Mouse (Mus musculus) midbrain, embryonic 12.5 days (tissue): ENCODE measurements at regions not wholly inside any gene's neighbourhood (a gene's known extent, or its start where the extent isn't known, plus 50 kb on each side); places are given as distances from the start of the nearest gene placed in this dataset.

ENCODE experiments used
- ATAC-seq: fragments of 200-750 bp; cut with Nextera tagmentation; 2 replicates; pipeline ENCODE4 v1.8.0; 2017; ENCODE audit warnings: low read depth, moderate TSS enrichment, moderate library complexity; ENCODE audit not compliant: low FRiP score
- H3K27ac ChIP-seq: fragments of 300-500 bp; sonication (generic); replicated peaks from 2 replicates; pipeline ENCODE4 v1.5.1; 2016; ENCODE audit warnings: mild to moderate bottlenecking
- H3K27me3 ChIP-seq: fragments of 300-500 bp; sonication (generic); 2 replicates; pipeline ENCODE4 v1.6.1; 2016; ENCODE audit warnings: mild to moderate bottlenecking
- H3K36me3 ChIP-seq: fragments of 300-500 bp; sonication (generic); 2 replicates; pipeline ENCODE4 v1.6.1; 2016
- H3K4me1 ChIP-seq: fragments of 300-500 bp; sonication (generic); 2 replicates; pipeline ENCODE4 v1.6.1; 2016
- H3K4me2 ChIP-seq: fragments of 300-500 bp; sonication (generic); replicated peaks from 2 replicates; pipeline ENCODE4 v1.6.1; 2016; ENCODE audit warnings: mild to moderate bottlenecking, moderate library complexity
- H3K4me3 ChIP-seq: fragments of 300-500 bp; sonication (generic); 2 replicates; pipeline ENCODE4 v1.5.1; 2016; ENCODE audit warnings: mild to moderate bottlenecking
- H3K9ac ChIP-seq: fragments of 300-500 bp; sonication (generic); replicated peaks from 2 replicates; pipeline ENCODE4 v1.6.1; 2016; ENCODE audit warnings: mild to moderate bottlenecking, moderate library complexity
- H3K9me3 ChIP-seq: fragments of 300-500 bp; sonication (generic); 2 replicates; pipeline ENCODE4 v1.6.1; 2016; ENCODE audit warnings: mild to moderate bottlenecking
- WGBS: fragments of 180-500 bp; shearing (Covaris S2); methylation state at CpG from one replicate; pipeline ENCODE4 v1.1.7; 2016; 5-methylcytosine and 5-hydroxymethylcytosine counted together

DNA sequence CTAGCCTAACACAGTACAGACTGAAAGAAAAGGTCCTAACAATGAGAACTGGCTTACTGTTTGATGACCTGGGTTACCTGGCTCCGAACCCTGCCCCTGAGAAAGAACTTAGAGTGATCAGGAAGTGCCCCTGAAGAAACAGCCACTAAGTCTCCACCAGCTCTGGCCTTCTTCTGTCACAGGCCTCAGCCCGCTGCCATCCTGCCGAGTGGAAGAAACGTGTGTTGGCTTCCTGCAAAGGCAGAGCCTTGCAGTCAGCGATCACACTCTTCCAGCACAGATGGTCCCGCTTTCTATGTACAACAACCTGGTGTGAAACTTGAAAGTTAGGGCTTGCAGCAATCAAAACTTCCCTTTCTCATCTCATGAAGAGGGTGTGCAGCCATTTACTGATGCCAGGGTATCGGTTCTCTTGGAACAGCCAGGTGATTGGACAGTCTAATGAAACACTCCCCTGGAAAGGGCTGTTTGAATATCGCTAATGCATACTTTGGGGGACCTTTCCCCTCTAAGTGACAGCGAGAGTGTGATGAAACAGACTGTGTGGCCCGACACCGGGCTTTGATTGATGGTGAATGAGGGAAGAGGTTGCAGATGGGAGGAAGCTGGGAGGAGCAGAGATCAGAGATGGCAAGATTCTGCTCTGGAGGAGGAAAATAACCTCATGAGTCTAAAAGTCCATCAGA is 89.4 kb upstream of the Elac2 start:
- no peaks in the 10 kb centered on the region for H3K4me1 ChIP-seq
- H3K9ac ChIP-seq = no peak overlapping the region
- H3K4me2 ChIP-seq = no peak overlapping the region
- no peak for ATAC-seq
- no peak overlapping the region for H3K4me3 ChIP-seq
- no peak overlapping the region for H3K27ac ChIP-seq
- peaks cover 16% of the 10 kb centered on the region for H3K27me3 ChIP-seq
- WGBS = 82% methylated on average over 11 of the region's 11 CpGs
- no peaks in the 10 kb centered on the region for H3K36me3 ChIP-seq
- H3K9me3 ChIP-seq = no peaks in the 10 kb centered on the region

GRCm38 (mm10) chr11:64890776-64891175 is 88.1 kb upstream of the Elac2 start:
- Histone ChIP-seq H3K4me3 (no peak overlapping the region), H3K4me2 (no peak overlapping the region), H3K9me3 (no peaks in the 10 kb centered on the region), H3K27ac (no peak overlapping the region), H3K4me1 (no peaks in the 10 kb centered on the region), H3K9ac (no peak overlapping the region), H3K27me3 (peaks cover 14% of the 10 kb centered on the region), H3K36me3 (no peaks in the 10 kb centered on the region)
- 31% methylated on average over 3 of the region's 3 CpGs for WGBS
- ATAC-seq = no peak

DNA sequence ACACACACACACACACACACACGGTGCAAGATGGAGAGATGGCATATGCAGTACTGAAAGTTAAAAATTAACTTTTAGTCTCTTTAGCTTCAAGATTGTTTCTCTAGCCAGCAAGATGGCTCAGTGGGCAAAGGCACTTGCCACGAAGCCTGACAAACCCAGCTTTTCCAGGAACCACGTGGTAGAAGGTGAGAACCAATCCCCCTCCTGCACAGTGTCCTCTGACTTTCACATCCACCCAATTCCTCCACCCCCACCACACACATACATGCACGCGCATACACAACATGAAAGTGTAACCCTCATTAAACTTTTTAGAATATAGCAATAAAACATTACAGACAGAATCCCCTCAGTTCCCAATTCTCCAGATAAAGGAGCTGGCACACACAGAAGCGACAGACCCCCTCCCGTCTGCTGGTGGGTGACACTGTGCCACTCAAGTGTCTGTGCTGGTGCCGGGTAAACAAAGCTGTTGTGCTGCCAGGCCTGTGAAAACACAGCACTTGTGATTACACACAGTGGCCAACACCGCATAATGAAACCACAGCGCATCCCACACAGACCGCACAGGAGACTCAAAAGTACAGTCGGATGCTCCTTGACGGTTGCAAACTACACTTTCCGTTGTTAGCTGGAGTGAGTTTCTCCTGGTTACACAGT is 82.9 kb upstream of the Elac2 start:
- no peak overlapping the region for H3K9ac ChIP-seq
- H3K4me2 ChIP-seq = no peak overlapping the region
- H3K27me3 ChIP-seq = peaks cover 13% of the 10 kb centered on the region; the same call in 1 of the 2 replicates
- H3K9me3 ChIP-seq = no peaks in the 10 kb centered on the region
- no peak overlapping the region for H3K4me3 ChIP-seq
- no peaks in the 10 kb centered on the region for H3K36me3 ChIP-seq
- ATAC-seq = no peak
- H3K4me1 ChIP-seq = no peaks in the 10 kb centered on the region
- 89% methylated on average over 14 of the region's 14 CpGs for WGBS
- H3K27ac ChIP-seq = no peak overlapping the region

- no peak for ATAC-seq
- Histone ChIP-seq H3K4me3 (no peak overlapping the region), H3K4me1 (no peaks in the 10 kb centered on the region), H3K9me3 (no peaks in the 10 kb centered on the region), H3K27me3 (peaks cover 13% of the 10 kb centered on the region; the same call in 1 of the 2 replicates), H3K9ac (no peak overlapping the region), H3K4me2 (no peak overlapping the region), H3K36me3 (no peaks in the 10 kb centered on the region), H3K27ac (no peak overlapping the region)
- whole genome bisulfite sequencing = 40% methylated on average over 17 of the region's 17 CpGs
Measured at GRCm38 (mm10) chr11:64898758-64899586, 79.9 kb upstream of the Elac2 start.

- no peak overlapping the region for H3K9ac ChIP-seq
- H3K9me3 ChIP-seq = no peaks in the 10 kb centered on the region
- H3K36me3 ChIP-seq = no peaks in the 10 kb centered on the region
- no peak for ATAC-seq
- WGBS = 71% methylated on average over 15 of the region's 15 CpGs
- H3K27ac ChIP-seq = no peak overlapping the region
- H3K4me2 ChIP-seq = no peak overlapping the region
- H3K4me3 ChIP-seq = no peak overlapping the region
- H3K27me3 ChIP-seq = peaks cover 13% of the 10 kb centered on the region; the same call in 1 of the 2 replicates
- H3K4me1 ChIP-seq = no peaks in the 10 kb centered on the region
Measured at GRCm38 (mm10) chr11:64899587-64900278, 79.1 kb upstream of the Elac2 start.

DNA sequence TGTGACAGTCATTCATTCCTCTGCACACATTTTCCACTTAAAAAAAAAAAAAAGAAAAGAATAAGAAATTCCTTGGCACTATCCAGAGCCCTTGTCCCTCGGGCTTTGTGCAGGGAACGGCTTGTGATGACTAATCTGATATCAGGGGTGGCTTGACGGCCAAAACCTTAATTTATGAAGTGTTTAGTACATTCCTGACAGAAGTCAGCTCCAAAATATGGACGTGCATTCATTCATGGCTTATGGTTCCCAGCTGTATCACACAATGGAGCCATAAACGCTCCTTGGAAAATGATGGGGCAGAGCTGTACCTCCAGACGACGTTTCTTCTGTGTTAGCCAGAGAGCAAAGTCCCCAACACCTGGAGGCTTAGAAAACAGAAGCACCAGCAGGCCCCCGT is 62.1 kb upstream of the Elac2 start:
- H3K4me2 ChIP-seq = no peak overlapping the region
- no peak overlapping the region for H3K4me3 ChIP-seq
- H3K27ac ChIP-seq = no peak overlapping the region
- no peaks in the 10 kb centered on the region for H3K36me3 ChIP-seq
- ATAC-seq = no peak
- no peaks in the 10 kb centered on the region for H3K9me3 ChIP-seq
- 78% methylated on average over 8 of the region's 8 CpGs for WGBS
- H3K9ac ChIP-seq = no peak overlapping the region
- H3K27me3 ChIP-seq = no peaks in the 10 kb centered on the region
- H3K4me1 ChIP-seq = no peaks in the 10 kb centered on the region

- Histone ChIP-seq H3K4me2 (no peak overlapping the region), H3K4me3 (no peak overlapping the region), H3K36me3 (no peaks in the 10 kb centered on the region), H3K4me1 (no peaks in the 10 kb centered on the region), H3K27ac (no peak overlapping the region), H3K9ac (no peak overlapping the region), H3K9me3 (no peaks in the 10 kb centered on the region), H3K27me3 (no peaks in the 10 kb centered on the region)
- no peak for ATAC-seq
- 89% methylated on average over 4 of the region's 4 CpGs for WGBS
Measured at GRCm38 (mm10) chr11:64917301-64917700, 61.5 kb upstream of the Elac2 start.

- Histone ChIP-seq H3K4me2 (no peak overlapping the region), H3K36me3 (no peaks in the 10 kb centered on the region), H3K27ac (no peak overlapping the region), H3K9me3 (no peaks in the 10 kb centered on the region), H3K4me3 (no peak overlapping the region), H3K27me3 (no peaks in the 10 kb centered on the region), H3K4me1 (no peaks in the 10 kb centered on the region), H3K9ac (no peak overlapping the region)
- ATAC-seq = no peak
- 74% methylated on average over 2 of the region's 2 CpGs for WGBS
Measured at GRCm38 (mm10) chr11:64924989-64925388, 53.8 kb upstream of the Elac2 start.

GRCm38 (mm10) chr11:64925970-64926369 is 52.9 kb upstream of the Elac2 start:
- Histone ChIP-seq H3K4me1 (no peaks in the 10 kb centered on the region), H3K9ac (no peak overlapping the region), H3K4me2 (no peak overlapping the region), H3K27me3 (no peaks in the 10 kb centered on the region), H3K9me3 (no peaks in the 10 kb centered on the region), H3K4me3 (no peak overlapping the region), H3K27ac (no peak overlapping the region), H3K36me3 (no peaks in the 10 kb centered on the region)
- WGBS = 82% methylated on average over 1 of the region's 1 CpGs
- no peak for ATAC-seq
